Mouse (Mus musculus): ENCODE results near the gene Slc46a1.

The Slc46a1 gene

DNA sequence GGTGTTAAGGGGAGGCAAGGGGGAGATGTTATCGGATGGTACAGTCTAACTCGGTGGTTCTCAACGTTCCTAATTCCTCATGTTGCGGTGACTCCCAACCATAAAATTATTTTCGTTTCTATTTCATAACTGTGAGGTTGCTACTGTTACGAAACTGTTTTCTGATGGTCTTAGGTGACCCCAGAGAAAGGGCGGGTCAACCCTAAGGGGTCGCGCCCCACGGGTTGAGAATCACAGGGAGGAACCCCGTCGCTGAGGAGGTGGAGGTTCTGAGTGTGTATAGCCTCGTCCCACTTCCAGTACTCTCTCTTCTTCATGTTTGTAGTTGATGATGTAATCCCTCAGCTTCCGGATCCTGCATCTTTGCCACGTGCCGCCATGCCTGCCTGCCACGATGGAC lies 6.8 kb upstream of the Slc46a1 start:
- DNase-seq = no peak

DNA sequence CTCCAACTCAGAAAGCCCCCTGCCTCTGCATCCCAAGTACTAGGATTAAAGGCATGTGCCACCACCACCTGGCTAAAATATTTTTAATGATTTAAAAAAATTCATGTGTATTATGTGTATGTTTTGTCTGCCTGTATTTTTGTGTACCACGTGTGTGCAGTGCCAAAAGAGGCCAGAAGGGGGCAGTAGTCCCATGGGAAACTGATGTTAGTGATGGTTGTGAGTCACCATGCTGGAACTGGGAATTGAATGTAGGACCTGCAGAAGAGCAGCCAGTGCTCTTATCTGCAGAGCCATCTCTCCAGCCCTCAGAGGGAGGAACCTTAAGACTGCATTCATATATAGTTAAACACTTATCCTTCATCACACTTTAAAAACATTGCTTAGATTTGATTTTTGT lies 3.6 kb upstream of the Slc46a1 start:
- peak; percentile 39 to 43 for DNase-seq

DNA sequence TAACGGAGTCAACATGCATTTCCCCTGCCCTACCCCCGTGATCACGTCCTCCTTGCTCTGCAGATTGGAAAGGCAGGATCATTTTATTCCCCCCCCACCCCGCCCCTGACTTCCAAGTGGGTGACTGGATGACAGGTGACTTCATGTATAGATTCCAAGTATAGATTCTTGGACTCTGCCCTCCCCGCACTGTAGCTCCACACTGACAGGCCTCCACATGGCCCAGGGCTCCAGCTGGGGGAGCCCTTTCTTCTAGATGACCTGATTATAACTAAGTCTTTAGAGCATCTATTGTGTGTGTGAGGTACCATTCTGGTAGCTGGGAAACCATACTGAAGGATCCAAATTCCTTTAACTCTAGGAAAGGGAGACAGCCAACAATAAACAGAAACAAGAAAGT lies 2.8 kb upstream of the Slc46a1 start:
- DNase-seq = no peak

DNA sequence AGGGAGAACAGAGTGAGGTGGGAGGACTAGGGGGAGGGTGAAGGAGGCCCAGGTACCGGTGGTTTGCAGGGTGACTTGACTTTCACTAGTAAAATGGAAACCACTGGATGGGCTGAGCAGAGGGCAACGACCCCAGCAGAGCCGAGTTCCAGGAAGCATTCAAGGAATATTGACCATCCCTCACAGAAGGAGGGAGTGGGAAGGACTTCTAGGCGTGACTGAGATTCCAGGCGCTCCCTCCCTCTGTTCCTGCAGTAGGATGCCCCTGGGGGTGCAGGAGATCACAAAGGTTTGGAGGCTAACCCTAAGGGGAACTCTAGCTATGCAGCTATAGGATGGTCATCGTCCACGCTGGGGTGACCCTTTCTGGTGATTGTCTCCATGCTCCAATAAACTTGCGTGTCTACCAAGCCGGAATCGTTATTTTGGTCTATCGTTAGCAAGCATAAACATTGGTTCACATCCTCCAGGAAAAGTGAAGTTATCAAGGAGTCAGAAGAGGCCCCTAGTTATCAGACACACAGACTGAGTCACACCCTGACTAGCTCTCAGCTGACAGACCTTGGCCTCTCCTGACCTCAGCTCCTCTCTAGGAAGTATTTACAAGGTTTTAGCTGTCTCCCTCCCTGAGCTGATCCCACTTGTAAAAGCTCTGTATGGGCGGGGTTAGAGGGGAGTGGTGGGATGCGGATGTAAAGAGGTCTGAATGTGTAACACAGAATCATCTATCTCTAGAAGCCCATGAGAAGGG lies 2.0 kb upstream of the Slc46a1 start:
- DNase-seq = no peak

DNA sequence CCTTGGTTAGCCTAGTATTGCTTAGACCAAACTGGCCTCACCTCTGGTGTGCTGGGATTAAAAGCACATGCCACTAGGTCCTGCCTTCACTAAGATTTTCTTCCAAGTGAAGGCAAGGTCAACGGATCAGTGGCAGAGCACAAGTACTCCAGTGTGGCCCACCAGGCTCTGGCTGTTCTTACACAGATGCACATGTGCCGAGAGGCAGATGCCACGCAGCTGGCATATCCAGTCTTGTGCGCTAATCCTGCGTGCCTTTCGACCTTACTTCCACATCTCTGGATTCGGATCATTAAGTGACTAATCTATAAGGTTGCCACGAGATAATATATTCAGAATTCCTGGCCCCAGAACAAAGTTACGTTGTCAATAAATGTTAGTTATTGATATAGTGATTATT lies 381 bp upstream of the Slc46a1 start:
- no peak for DNase-seq

DNA sequence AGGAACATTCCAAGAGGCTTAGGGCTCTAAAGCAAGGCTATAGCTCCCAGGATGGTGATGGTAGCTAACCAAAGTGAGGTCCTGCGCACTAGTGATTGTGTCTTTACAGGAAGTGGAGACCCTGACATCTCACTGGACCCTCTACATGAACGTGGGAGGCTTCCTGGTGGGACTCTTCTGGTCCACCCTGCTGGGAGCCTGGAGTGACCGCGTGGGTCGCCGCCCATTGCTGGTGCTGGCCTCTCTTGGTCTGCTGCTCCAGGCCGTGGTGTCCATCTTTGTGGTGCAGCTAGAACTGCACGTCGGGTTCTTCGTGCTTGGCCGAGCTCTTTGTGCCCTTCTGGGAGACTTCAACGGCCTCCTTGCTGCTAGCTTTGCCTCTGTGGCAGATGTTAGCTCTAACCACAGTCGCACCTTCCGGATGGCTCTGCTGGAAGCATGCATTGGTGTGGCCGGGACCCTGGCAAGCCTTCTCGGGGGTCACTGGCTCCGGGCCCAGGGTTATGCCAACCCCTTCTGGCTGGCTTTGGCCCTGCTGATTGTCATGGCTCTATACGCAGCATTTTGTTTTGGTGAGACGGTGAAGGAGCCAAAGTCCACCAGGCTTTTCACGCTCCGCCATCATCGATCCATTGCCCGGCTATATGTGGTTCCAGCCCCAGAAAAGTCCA lies 880 bp downstream of the Slc46a1 start:
- no peak for DNase-seq

DNA sequence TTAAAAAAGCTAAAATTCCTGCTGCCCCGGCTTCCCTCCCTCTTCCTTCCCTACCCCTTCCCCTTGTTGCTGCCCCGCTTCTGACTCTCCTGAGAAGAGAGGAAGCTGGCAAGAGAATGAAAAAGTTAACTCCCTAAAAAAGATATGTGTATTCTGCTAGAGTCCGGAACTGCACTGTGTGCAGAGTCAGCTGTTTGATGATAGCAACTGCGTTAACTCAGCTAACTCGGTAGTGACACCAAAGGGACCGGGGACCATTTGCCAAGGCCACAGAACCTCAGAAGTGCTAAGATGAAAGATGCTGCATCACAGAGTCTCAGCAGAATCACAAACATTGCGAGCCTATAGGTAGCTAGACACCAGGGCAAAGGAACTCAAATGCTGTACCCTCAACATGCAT lies 2.0 kb downstream of the Slc46a1 start:
- no peak for DNase-seq

DNA sequence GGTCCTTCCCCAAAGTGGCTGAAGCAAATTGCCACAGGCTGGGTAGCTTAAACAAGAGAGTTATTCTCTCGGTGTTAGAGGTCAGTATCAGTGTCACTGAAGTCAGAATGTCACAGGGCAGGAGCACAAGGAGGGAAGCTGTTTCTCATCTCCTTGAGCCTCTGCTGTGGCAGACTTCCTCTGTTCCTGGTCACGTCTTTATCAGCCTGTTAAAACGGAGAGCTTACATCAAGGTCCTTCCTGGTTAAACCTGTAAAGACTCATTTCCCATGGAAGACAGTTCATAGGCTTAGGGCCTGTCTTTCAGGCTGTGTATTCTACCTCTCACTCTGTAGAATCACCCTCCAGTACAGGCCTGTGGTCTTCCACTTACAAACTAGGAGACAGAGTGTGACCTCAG lies 2.4 kb downstream of the Slc46a1 start:
- DNase-seq = no peak

DNA sequence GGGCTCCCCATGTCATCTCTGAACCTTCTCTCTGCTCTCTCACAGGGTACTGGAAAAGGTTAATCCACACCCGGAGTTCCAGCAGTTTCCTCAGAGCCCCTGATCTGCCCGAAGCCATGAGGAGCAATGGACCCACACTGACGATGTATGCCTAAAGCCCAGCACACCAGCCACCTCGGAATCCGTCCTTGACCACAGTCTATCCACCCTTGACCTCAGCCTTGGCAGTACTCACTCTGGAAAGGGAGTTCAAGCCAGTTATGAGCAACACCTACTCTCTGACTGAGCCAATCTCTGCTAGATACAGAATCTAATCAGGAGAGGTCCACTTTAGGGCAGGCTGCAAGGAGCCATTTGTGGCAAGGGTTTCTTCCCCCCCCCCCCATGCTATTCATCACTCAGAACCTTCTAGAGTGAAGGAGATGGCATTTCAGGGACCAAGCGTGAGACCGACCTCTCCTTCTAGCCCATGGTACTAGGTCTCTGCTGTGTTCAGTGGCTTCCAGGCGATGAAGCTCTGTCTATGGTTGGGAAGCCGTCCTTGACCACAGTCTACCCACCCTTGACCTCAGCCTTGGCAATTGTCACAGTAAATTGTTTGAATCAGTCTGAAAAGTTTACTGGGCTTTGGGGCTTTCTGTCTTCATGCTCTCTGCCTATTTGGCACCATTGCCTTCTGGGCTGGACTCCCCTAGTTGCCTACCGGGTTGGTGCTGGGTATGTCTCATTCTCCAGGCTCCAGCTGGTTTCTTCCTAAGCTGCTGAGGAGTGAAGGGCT lies 6.0 kb downstream of the Slc46a1 start:
- DNase-seq = no peak

DNA sequence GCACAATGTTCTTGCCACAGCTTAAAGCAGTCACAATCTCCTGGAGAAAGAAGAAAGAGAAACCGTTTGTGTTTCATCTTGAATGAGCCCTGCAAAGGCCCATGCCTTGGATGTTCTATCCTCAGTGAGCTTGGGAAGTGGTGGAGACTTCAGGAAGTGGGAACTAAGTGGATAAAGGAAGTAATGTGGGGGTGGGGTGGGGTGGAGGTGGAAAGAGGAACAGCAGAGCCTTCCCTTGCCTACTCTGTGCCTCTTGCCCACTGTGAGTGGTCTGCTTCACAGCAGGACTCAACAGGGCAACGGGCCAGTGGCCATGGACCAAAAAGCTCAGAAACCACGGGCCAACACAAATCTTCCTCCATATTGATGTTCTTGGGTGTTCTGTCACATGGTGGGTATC lies 9.8 kb downstream of the Slc46a1 start:
- DNase-seq = no peak

DNA sequence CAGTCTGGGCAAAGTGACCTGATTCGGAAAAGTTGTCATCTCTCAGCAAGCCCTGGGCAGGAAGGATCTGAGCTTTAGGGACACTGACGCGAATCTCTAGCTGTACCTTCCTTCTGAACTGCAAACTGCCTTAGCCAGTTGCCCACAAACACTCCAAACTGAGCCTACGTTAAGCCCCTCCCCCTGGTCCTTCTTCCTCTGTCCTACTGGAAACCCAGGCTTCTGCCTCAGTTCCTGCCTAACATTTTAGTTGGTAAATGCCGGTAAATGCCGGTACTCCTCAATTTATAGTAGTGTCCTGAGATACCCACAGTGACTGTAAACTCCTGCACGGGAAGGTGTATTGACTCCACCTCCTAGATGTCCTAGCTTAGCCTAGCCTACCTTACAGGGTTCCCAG lies 18.1 kb downstream of the Slc46a1 start:
- DNase-seq = no peak

DNA sequence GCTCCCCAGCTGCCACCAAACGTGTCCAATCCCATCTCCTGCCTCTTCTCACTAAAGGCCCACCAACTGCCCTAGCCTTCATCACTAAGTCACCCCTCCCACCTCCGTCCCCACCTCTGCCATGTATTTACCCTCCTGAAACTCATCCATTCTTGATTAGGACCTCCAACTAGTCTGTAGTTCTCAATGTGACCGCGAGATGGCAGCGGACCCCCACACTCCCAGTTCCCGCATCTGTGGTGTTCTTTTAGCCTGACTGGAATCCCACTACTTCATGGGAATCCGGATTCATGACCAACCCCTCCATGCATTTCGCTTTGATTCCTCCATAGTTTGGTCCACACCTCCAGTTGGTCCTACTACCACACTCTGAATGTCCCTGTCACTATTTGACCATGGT lies 22.7 kb downstream of the Slc46a1 start:
- DNase-seq = peak; percentile 74 to 76

DNA sequence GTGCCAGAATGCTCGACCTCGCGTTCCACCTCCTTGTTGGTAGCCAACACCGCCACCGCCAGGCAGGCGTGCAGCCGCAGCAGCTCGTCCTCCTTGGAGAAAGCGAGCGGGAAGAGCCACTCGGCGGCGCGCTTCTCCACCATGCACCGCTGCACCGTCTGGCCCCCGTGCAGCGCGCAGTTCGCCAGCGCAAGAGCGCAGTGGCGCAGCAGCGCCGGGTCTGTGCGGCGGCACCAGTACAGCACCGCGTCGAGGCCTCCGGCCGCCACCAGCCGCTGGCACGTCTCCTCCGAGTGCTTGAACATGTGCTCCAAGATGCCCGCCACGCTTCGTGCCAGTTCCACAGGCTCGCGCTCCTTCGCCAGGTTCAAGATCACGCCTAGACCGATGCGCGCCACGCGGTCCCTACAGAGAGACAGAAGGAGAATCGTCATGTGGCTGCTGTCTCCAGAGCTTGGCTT lies 25.3 kb downstream of the Slc46a1 start:
- DNase-seq = no peak

DNA sequence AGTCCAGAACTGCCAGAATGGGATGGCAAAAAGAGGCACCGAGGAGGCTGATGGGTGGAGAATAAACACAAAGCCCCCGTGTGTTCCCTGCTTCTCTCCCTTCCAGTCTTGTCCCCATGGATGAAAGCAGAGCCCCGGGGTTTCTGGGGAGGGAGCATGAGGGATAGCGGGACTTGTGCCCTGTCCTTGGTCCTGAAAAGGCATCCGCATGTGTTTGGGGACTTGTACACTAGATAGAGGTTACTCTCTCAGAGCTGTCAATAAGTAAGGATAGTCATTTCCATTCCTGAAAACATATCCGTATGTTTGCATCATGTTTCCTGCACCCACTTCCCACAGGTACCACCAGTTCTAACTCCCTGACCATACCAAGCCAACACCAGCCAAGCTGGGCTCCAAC lies 30.4 kb downstream of the Slc46a1 start:
- DNase-seq = peak; percentile 33 to 40

DNA sequence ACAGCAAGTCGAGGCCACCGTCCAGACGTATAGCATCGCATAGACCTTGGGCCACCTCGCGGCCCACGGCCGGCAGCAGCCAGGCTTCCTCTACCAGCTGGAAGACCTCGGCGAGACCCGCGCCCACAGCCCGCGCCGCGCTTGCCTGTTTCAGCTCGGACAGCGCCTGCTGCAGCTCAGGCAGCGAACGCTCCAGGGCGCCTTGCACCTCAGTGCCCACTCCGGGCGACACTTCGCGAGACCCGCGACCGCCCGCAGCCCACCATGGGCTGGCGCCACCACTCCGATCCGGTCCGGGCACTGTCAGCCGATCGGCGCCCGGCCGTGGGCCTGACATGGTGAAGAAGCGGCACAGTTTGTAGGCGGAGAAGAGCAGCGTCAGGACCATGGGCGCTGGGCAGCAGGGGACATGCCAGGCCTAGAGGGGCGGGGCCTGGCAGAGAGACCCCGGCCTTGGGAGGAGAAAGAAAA lies 31.6 kb downstream of the Slc46a1 start:
- peak; percentile 34 to 41 for DNase-seq

DNA sequence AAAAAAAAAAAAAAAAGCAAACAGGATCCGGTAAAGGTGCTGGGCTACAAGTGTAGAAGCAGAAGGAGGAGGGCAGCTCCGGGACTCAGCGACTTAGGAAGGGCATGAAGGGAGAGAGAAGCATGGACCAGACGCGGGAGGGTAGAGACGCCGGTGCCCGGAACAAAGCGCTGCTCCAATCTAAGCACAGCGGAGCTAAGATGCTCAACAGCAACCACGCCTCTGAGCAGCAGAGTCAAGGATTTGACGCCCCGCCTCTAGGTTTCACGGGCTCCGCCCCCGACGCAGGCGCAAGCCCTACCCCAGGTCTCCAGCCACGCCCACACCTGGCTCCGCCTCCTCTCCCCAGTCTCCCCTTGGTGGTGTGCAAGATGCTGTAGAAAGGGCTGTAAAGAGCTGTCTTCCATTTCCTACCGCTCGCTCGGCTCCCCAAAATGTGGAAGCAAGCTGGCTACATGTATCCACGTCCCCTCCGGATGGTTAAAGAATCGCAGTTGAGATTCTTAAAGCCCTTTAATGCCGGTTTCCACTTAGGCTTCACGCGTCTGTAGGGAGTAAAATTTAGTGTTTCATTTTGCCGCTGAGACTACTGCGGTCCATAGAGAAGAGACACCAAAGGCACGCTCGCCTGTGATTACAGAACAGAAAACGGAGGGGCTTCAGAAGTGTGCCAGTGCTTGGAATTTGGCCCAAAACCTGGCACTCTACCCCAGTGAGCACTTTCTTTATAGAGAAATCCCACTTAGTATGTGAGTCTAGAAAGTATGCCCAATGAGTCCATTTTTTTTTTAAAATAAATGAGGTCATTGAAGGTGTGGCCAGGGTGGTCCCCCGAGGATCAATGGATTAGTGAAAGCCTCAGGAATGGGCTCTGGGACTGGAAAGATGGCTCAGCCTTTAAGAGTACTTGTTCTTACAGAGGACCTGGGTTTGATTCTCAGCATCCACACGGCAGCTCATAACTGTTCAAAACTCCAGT lies 32.3 kb downstream of the Slc46a1 start, which contains the start of gene Sarm1:
Gene Sarm1, minus strand, starts transcription at position 211 of the 979 bp plus-strand sequence.
- peak; percentile 99 to 100 for DNase-seq

DNA sequence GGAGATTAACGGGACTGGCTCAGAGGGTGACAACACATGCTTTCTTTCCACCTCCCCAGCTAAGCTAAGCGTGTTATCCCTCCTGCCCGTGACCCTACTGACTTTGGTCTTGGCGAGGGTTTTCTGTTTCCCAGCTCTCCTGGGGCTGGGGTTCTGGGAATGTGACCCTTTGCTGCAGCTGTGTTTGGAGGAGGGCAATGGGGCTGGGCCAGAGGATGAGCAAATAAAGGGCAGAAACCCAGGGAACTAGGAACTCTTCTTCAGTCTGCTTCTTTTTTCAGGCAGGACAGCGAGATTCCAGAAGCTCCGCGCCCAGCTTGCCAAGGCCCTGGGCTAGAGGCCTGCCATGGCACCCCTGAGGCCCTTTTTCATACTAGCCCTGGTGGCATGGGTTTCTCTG lies 33.5 kb downstream of the Slc46a1 start, which contains the start of gene Vtn:
Gene Vtn, plus strand, starts transcription at position 88 of the 400 bp plus-strand sequence.
- DNase-seq = no peak

DNA sequence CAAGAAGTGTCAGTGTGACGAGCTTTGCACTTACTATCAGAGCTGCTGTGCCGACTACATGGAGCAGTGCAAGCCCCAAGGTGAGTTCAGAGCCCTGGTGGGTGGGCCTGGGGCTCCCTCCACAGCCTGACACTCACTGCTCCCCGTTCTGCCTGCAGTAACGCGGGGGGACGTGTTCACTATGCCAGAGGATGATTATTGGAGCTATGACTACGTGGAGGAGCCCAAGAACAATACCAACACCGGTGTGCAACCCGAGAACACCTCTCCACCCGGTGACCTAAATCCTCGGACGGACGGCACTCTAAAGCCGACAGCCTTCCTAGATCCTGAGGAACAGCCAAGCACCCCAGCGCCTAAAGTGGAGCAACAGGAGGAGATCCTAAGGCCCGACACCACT lies 34.0 kb downstream of the Slc46a1 start:
- no peak for DNase-seq

DNA sequence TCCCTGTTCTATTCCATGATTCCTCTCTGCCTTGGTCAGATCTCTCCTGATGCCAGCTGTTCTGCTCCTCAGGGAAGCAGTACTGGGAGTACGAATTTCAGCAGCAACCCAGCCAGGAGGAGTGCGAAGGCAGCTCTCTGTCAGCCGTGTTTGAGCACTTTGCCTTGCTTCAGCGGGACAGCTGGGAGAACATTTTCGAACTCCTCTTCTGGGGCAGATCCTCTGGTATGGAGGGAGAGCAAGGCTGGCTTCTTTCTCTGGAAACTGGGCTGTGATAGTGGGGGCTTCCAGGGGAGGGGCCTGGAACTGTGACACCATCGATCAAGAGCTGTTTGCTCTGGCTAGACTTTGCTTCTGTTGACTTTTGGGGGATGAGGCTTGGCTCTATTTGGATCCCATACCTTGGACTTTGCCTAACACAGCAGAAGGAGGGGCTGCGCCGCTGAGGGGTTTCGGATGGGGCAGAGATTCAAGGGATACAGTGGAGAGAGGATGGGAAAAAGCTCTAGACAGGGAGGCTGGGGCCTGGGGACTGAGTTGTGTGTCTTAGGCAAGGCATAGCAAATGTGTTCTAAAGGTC lies 35.2 kb downstream of the Slc46a1 start:
- DNase-seq = no peak

DNA sequence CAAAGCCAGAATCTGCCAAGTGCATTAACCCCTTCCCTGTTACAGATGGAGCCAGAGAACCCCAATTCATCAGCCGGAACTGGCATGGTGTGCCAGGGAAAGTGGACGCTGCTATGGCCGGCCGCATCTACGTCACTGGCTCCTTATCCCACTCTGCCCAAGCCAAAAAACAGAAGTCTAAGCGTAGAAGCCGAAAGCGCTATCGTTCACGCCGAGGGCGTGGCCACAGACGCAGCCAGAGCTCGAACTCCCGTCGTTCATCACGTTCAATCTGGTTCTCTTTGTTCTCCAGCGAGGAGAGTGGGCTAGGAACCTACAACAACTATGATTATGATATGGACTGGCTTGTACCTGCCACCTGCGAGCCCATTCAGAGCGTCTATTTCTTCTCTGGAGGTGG lies 36.0 kb downstream of the Slc46a1 start:
- no peak for DNase-seq

DNA sequence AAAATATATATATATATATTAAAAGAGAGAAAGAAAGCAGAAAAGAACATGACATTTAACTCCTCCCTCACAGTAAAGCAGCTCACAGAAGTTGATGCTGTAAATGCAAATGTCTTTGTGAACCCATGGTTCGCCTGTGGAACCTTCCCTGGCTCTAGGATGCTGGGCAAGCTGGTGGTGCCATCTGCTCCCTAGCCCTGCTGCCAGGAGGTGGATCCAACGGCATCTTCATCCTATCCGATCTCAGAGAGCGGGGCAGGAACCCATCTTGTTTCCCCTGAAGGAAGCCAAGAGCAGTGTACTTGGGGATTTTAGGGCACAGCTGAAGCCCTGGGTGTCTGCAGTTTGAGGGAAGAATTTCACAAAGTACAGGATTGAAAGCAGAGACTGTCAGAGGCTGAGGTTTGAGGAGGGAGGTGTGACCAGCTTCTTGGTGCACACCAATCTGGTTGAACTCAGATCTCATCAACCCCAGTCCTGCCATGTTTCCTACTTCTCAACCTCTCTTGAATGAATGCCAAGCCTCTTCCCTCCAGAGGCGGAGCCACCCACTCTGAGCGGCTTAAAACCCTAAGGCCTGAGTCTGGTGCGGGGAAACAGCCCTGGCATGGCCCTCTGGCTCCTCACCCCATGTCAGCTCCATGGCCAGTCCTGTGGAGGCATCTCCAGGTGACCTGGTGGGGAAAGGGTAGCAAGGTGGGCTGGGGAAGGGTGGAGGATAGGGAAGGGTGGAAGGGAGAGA lies 37.6 kb downstream of the Slc46a1 start, which contains the start of gene Sebox:
Gene Sebox, plus strand, starts transcription at position 539 of the 742 bp plus-strand sequence.
- no peak for DNase-seq
